Mouse (Mus musculus) myocyte (in vitro differentiated cells): ENCODE results near the gene Nr2f2. TPM values are rescaled to one million over a fixed set of nuclear protein-coding genes. Genes with fewer than 3 reads are reported as not detected.

ENCODE experiments used
- H3K27me3 ChIP-seq: one replicate; pipeline ENCODE4 v1.6.1; 2011; ENCODE audit not compliant: control insufficient read depth, insufficient read depth, insufficient read length
- H3K36me3 ChIP-seq: one replicate; pipeline ENCODE4 v1.6.1; 2011; ENCODE audit not compliant: control insufficient read depth, insufficient read depth
- H3K4me2 ChIP-seq: one replicate; pipeline ENCODE4 v1.6.1; 2011; ENCODE audit warnings: low read depth, control low read depth
- H3K4me3 ChIP-seq: one replicate; pipeline ENCODE4 v1.5.1; 2011; ENCODE audit warnings: mild to moderate bottlenecking, control low read depth, moderate library complexity
- H3K79me2 ChIP-seq: one replicate; pipeline ENCODE4 v1.6.1; 2011; ENCODE audit not compliant: control insufficient read depth, insufficient read depth
- H3ac ChIP-seq: one replicate; pipeline ENCODE4 v1.6.1; 2011; ENCODE audit not compliant: control insufficient read depth, insufficient read length
- CEBPB ChIP-seq: IDR thresholded peaks from 2 replicates; pipeline ENCODE4 v1.6.1; 2011; ENCODE audit warnings: mild to moderate bottlenecking, moderate library complexity; ENCODE audit not compliant: poor library complexity, insufficient read depth, severe bottlenecking
- E2F4 ChIP-seq: IDR thresholded peaks from one replicate; pipeline ENCODE4 v1.6.1; 2011; ENCODE audit warnings: mild to moderate bottlenecking, control low read depth, moderate library complexity; ENCODE audit not compliant: insufficient read depth
- MAX ChIP-seq: IDR thresholded peaks from one replicate; pipeline ENCODE4 v1.6.1; 2011; ENCODE audit warnings: low read depth, mild to moderate bottlenecking, control low read depth
- MYOD1 ChIP-seq, 3 experiments: IDR thresholded peaks; one replicate each; pipeline ENCODE4 v1.6.1; 2011; ENCODE audit warnings: control low read depth in 2 of 3, low read depth in 2 of 3, mild to moderate bottlenecking in 2 of 3, moderate library complexity in 1 of 3; ENCODE audit not compliant: insufficient read length in 2 of 3, control insufficient read depth in 1 of 3
- MYOG ChIP-seq, 3 experiments: IDR thresholded peaks; one replicate each; pipeline ENCODE4 v1.6.1; 2011; ENCODE audit warnings: control low read depth in 2 of 3, low read depth in 2 of 3, mild to moderate bottlenecking in 2 of 3; ENCODE audit not compliant: insufficient read length in 2 of 3, control insufficient read depth in 1 of 3, insufficient read depth in 1 of 3
- POLR2A ChIP-seq: IDR thresholded peaks from one replicate; pipeline ENCODE4 v1.6.1; 2011; ENCODE audit warnings: low read depth, mild to moderate bottlenecking, control low read depth, moderate library complexity; ENCODE audit not compliant: insufficient read length
- POLR2AphosphoS2 ChIP-seq: IDR thresholded peaks from one replicate; pipeline ENCODE4 v1.6.1; 2011; ENCODE audit warnings: low read depth, control low read depth; ENCODE audit not compliant: insufficient read length
- REST ChIP-seq: IDR thresholded peaks from one replicate; pipeline ENCODE4 v1.6.1; 2011; ENCODE audit warnings: mild to moderate bottlenecking, control low read depth, moderate library complexity; ENCODE audit not compliant: insufficient read depth, insufficient read length
- SRF ChIP-seq: IDR thresholded peaks from one replicate; pipeline ENCODE4 v1.6.1; 2011; ENCODE audit warnings: low read depth; ENCODE audit not compliant: control insufficient read depth, insufficient read length
- TCF12 ChIP-seq: IDR thresholded peaks from one replicate; pipeline ENCODE4 v1.6.1; 2011; ENCODE audit warnings: mild to moderate bottlenecking, control low read depth; ENCODE audit not compliant: poor library complexity, insufficient read depth, severe bottlenecking
- TCF3 ChIP-seq: IDR thresholded peaks from one replicate; pipeline ENCODE4 v1.6.1; 2011; ENCODE audit warnings: low read depth, control low read depth; ENCODE audit not compliant: insufficient read length
- USF1 ChIP-seq: IDR thresholded peaks from one replicate; pipeline ENCODE4 v1.6.1; 2011; ENCODE audit warnings: low read depth, mild to moderate bottlenecking, control low read depth, moderate library complexity
- polyA plus RNA-seq: library from polyadenylated mRNA; unstranded; fragments of >200 nt; fragmentation: generic; extraction: Trizol; gene quantifications from one replicate; pipeline ENCODE4 v1.2.1, GENCODE M21; 2012; ENCODE audit warnings: missing spikeins

Gene Nr2f2
- polyA plus RNA-seq, 1 experiment, result 7.0 TPM

- Histone ChIP-seq H3K4me3 (no peak overlapping the region), H3ac (no peak overlapping the region), H3K27me3 (no peaks in the 10 kb centered on the region)
Measured at GRCm38 (mm10) chr7:70367591-70368267, 1.2 kb upstream of the Nr2f2 start.

GRCm38 (mm10) chr7:70366808-70367095, 217 bp upstream of the Nr2f2 start:
- no peaks in the 10 kb centered on the region for H3K27me3 ChIP-seq
- no peaks in the 10 kb centered on the region for H3K36me3 ChIP-seq
- H3ac ChIP-seq, result no peak overlapping the region
- no peak overlapping the region for H3K4me3 ChIP-seq
- TF ChIP-seq POLR2AphosphoS2 (no peak), MYOD1 (IDR thresholded peaks at IDR 0.05; ENCODE audit: control insufficient read depth in 1 of 3, insufficient read length in 2 of 3, low read depth in 2 of 3) (no peak), MAX (no peak), E2F4 (no peak), USF1 (no peak), CEBPB (no peak), TCF3 (no peak), MYOG (IDR thresholded peaks at IDR 0.05; ENCODE audit: control insufficient read depth in 1 of 3, insufficient read depth in 1 of 3, insufficient read length in 2 of 3, low read depth in 2 of 3) (no peak)
- H3K79me2 ChIP-seq, result no peaks in the 10 kb centered on the region
- peak overlapping the region; percentile 74 for H3K4me2 ChIP-seq

More at GRCm38 (mm10) chr7:70367591-70368267, 1.2 kb upstream of the Nr2f2 start:
- TF ChIP-seq POLR2AphosphoS2 (no peak), MYOG (IDR thresholded peaks at IDR 0.05; ENCODE audit: control insufficient read depth in 1 of 3, insufficient read depth in 1 of 3, insufficient read length in 2 of 3, low read depth in 2 of 3) (no peak), POLR2A (no peak), MYOD1 (IDR thresholded peaks at IDR 0.05; ENCODE audit: control insufficient read depth in 1 of 3, insufficient read length in 2 of 3, low read depth in 2 of 3) (no peak), USF1 (no peak)
- H3K79me2 ChIP-seq, result no peaks in the 10 kb centered on the region
- H3K4me2 ChIP-seq, result no peak overlapping the region
- no peaks in the 10 kb centered on the region for H3K36me3 ChIP-seq

- Histone ChIP-seq H3K36me3 (no peaks in the 10 kb centered on the region), H3K4me2 (peak overlapping the region; percentile 74), H3K79me2 (peaks cover 4% of the 10 kb centered on the region), H3K27me3 (no peaks in the 10 kb centered on the region), H3ac (no peak overlapping the region), H3K4me3 (peak overlapping the region; percentile 28)
- TF ChIP-seq CEBPB, result no peak
- TF ChIP-seq REST, result no peak
- TF ChIP-seq MYOD1 (IDR thresholded peaks at IDR 0.05; ENCODE audit: control insufficient read depth in 1 of 3, insufficient read length in 2 of 3, low read depth in 2 of 3), result no peak
- TF ChIP-seq POLR2AphosphoS2, result no peak
- no peak for TF ChIP-seq TCF3
- no peak for TF ChIP-seq POLR2A
- no peak for TF ChIP-seq E2F4
Measured at GRCm38 (mm10) chr7:70365401-70365811, 1.1 kb downstream of the Nr2f2 start.

- H3ac ChIP-seq, result no peak overlapping the region
- TF ChIP-seq E2F4 (no peak), MAX (no peak), REST (no peak), USF1 (no peak), MYOG (IDR thresholded peaks at IDR 0.05; ENCODE audit: control insufficient read depth in 1 of 3, insufficient read depth in 1 of 3, insufficient read length in 2 of 3, low read depth in 2 of 3) (no peak), CEBPB (no peak), TCF3 (no peak), MYOD1 (IDR thresholded peaks at IDR 0.05; ENCODE audit: control insufficient read depth in 1 of 3, insufficient read length in 2 of 3, low read depth in 2 of 3) (no peak), TCF12 (no peak)
- peak overlapping the region; percentile 74 for H3K4me2 ChIP-seq
- peak overlapping the region; percentile 28 for H3K4me3 ChIP-seq
- peaks cover 6% of the 10 kb centered on the region for H3K79me2 ChIP-seq
- no peaks in the 10 kb centered on the region for H3K27me3 ChIP-seq
- no peaks in the 10 kb centered on the region for H3K36me3 ChIP-seq
Measured at GRCm38 (mm10) chr7:70364798-70365197, 1.7 kb downstream of the Nr2f2 start.

GRCm38 (mm10) chr7:70363351-70363750, 3.2 kb downstream of the Nr2f2 start:
- H3K79me2 ChIP-seq, result peaks cover 20% of the 10 kb centered on the region
- H3K4me3 ChIP-seq, result no peak overlapping the region
- no peaks in the 10 kb centered on the region for H3K27me3 ChIP-seq
- H3K36me3 ChIP-seq, result no peaks in the 10 kb centered on the region
- TF ChIP-seq MYOG (IDR thresholded peaks at IDR 0.05; ENCODE audit: control insufficient read depth in 1 of 3, insufficient read depth in 1 of 3, insufficient read length in 2 of 3, low read depth in 2 of 3), result no peak
- TF ChIP-seq TCF12, result no peak
- no peak for TF ChIP-seq POLR2A
- TF ChIP-seq SRF, result no peak
- TF ChIP-seq TCF3, result no peak
- TF ChIP-seq CEBPB, result no peak
- no peak for TF ChIP-seq REST
- TF ChIP-seq MAX, result no peak
- no peak for TF ChIP-seq E2F4
- no peak for TF ChIP-seq USF1
- no peak for TF ChIP-seq POLR2AphosphoS2
- TF ChIP-seq MYOD1 (IDR thresholded peaks at IDR 0.05; ENCODE audit: control insufficient read depth in 1 of 3, insufficient read length in 2 of 3, low read depth in 2 of 3), result no peak
- H3ac ChIP-seq, result no peak overlapping the region
- H3K4me2 ChIP-seq, result no peak overlapping the region
